In the genomic region with DNA sequence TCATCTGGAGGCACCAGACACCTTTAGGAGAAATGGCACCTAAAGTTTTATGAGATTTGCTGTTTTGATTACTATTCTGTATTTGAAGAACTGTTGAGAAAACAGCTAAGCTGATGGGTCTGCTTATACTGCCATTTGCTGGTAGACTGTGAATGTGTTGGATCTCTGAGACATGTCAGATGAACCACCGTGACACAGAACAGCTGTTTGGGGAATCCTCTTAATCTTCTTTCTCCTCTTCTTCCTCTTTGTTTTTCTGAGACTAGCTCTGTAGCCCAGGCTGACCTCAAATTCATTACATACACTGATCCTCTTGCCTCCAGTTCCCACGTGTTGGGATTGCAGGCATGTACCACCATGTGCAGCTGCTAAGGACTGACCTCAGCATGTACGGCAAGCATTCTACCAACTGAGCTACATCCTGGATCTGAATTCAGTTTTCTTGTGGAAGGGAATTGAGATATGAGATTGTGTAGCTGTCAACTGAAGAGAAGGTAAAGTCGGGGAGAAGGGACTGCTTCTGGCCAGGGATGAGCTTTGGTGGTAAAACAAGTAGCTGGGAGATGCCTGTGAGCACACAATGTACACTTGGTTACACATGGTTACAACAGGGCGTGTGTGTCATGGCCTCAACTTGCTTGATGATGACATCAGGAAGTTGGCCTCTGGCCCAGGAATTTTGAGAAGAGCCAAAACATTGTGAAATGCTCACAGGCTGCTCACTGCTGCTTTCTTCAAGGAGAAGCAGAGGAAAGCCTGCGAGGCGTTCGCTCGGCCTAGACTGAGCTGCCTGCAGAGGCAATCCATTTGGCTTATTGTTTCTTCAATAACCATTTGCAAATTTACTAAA, we compare ENCODE assay signal across 8 mouse cellular contexts. TPM values are rescaled to one million over a fixed set of nuclear protein-coding genes. Genes with fewer than 3 reads are reported as not detected.
DNase-seq lines count a peak whose midpoint lies in the region; ATAC-seq and TF ChIP-seq lines count a peak whose summit lies in the region.

No protein-coding gene starts in this region.

- H3K9me3 ChIP-seq in heart, embryonic 15.5 days (replicated peaks): no peaks in the 10 kb centered on the region
- H3K9me3 ChIP-seq in liver, embryonic 12.5 days (replicated peaks): no peaks in the 10 kb centered on the region
- H3K9me3 ChIP-seq in hindbrain, embryonic 10.5 days: no peaks in the 10 kb centered on the region

- peak overlapping the region; percentile 59; the same call in 1 of the 2 replicates for H3K27ac ChIP-seq in heart, embryonic 15.5 days
- H3K27ac ChIP-seq in liver, embryonic 12.5 days: no peak overlapping the region
- H3K27ac ChIP-seq in small intestine, adult 2 months (ENCODE audit: insufficient read depth, low read depth, low read length): peak overlapping the region; percentile 29
- no peak overlapping the region for H3K27ac ChIP-seq in hindbrain, embryonic 10.5 days

- no peaks in the 10 kb centered on the region for H3K36me3 ChIP-seq in heart, embryonic 15.5 days
- no peaks in the 10 kb centered on the region for H3K36me3 ChIP-seq in liver, embryonic 12.5 days
- H3K36me3 ChIP-seq in small intestine, adult 2 months (ENCODE audit: control insufficient read depth, insufficient read depth, low read length): no peaks in the 10 kb centered on the region
- H3K36me3 ChIP-seq in hindbrain, embryonic 10.5 days: no peaks in the 10 kb centered on the region

- no peak overlapping the region for H3K4me3 ChIP-seq in heart, embryonic 15.5 days
- no peak overlapping the region for H3K4me3 ChIP-seq in liver, embryonic 12.5 days
- H3K4me3 ChIP-seq in small intestine, adult 2 months (ENCODE audit: low read depth, low read length): no peak overlapping the region
- H3K4me3 ChIP-seq in hindbrain, embryonic 10.5 days: no peak overlapping the region

- no peak for TF ChIP-seq POLR2A in small intestine, adult 2 months (IDR thresholded peaks at IDR 0.05; ENCODE audit: low read depth, low read length)

- 39% methylated on average over 9 of the region's 9 CpGs for WGBS in heart, embryonic 15.5 days
- 53% methylated on average over 9 of the region's 9 CpGs for WGBS in liver, embryonic 12.5 days (ENCODE audit: insufficient replicate concordance)
- WGBS in small intestine, adult 2 months: 40% methylated on average over 9 of the region's 9 CpGs
- 84% methylated on average over 9 of the region's 9 CpGs for WGBS in hindbrain, embryonic 10.5 days

- peaks cover 21% of the 10 kb centered on the region for H3K4me1 ChIP-seq in heart, embryonic 15.5 days (replicated peaks)
- H3K4me1 ChIP-seq in liver, embryonic 12.5 days: no peaks in the 10 kb centered on the region
- H3K4me1 ChIP-seq in small intestine, adult 2 months (ENCODE audit: control insufficient read depth, insufficient read depth, insufficient read length, low read length): no peaks in the 10 kb centered on the region
- no peaks in the 10 kb centered on the region for H3K4me1 ChIP-seq in hindbrain, embryonic 10.5 days (replicated peaks)

- DNase-seq in spleen, adult 18-20 months: peak; percentile 30 to 38
- no peak for DNase-seq in spleen, adult 12 weeks (ENCODE audit: low spot score)
- peak; percentile 37 to 61 for DNase-seq in cerebellum, postnatal 25 days
- no peak for DNase-seq in T-cell, adult 2 months (ENCODE audit: low spot score)
- no peak for DNase-seq in hindbrain, embryonic 10.5 days (ENCODE audit: low spot score)

- peak; percentile 72 for ATAC-seq in heart, embryonic 15.5 days (replicated peaks; ENCODE audit: insufficient number of reproducible peaks, insufficient read depth, low FRiP score, low read depth)
- ATAC-seq in liver, embryonic 12.5 days: peak; percentile 42; the same call in 1 of the 2 replicates

- H3K4me2 ChIP-seq in heart, embryonic 15.5 days: no peak overlapping the region
- no peak overlapping the region for H3K4me2 ChIP-seq in liver, embryonic 12.5 days

- no peak overlapping the region for H3K9ac ChIP-seq in heart, embryonic 15.5 days
- H3K9ac ChIP-seq in liver, embryonic 12.5 days: no peak overlapping the region

- no peaks in the 10 kb centered on the region for H3K27me3 ChIP-seq in heart, embryonic 15.5 days
- no peaks in the 10 kb centered on the region for H3K27me3 ChIP-seq in liver, embryonic 12.5 days (replicated peaks)
- no peaks in the 10 kb centered on the region for H3K27me3 ChIP-seq in small intestine, adult 2 months (ENCODE audit: control insufficient read depth, insufficient read depth, low read length)
- H3K27me3 ChIP-seq in hindbrain, embryonic 10.5 days (ENCODE audit: insufficient read depth, poor library complexity, severe bottlenecking): no peaks in the 10 kb centered on the region

- TF ChIP-seq CTCF in small intestine, adult 2 months (IDR thresholded peaks at IDR 0.05; ENCODE audit: extremely low read depth, insufficient read length, insufficient replicate concordance, low read depth, low read length): no peak

RNA-seq across cellular contexts. Expression of gene Tas2r143, which starts 3.9 kb away (rescaled TPM):
- not detected in 2 replicates for polyA plus RNA-seq in heart, embryonic 15.5 days (2015; fragmentation: Nextera tagmentation; extraction: Ambion mirVana)
- polyA plus RNA-seq in liver, embryonic 12.5 days (2016; fragmentation: Nextera tagmentation; extraction: Ambion mirVana): not detected in 2 replicates
- polyA plus RNA-seq in small intestine, adult 2 months (2012; rRNA removed): not detected in 2 replicates
- polyA plus RNA-seq in hindbrain, embryonic 10.5 days (2016; fragmentation: Nextera tagmentation; extraction: Ambion mirVana): not detected in 2 replicates

RNA-seq across cellular contexts. Expression of gene Tas2r135, which starts 9.0 kb away (rescaled TPM):
- polyA plus RNA-seq in heart, embryonic 15.5 days (2015; fragmentation: Nextera tagmentation; extraction: Ambion mirVana): not detected in 2 replicates
- not detected in 2 replicates for polyA plus RNA-seq in liver, embryonic 12.5 days (2016; fragmentation: Nextera tagmentation; extraction: Ambion mirVana)
- not detected in 2 replicates for polyA plus RNA-seq in small intestine, adult 2 months (2012; rRNA removed)
- not detected in 2 replicates for polyA plus RNA-seq in hindbrain, embryonic 10.5 days (2016; fragmentation: Nextera tagmentation; extraction: Ambion mirVana)

RNA-seq across cellular contexts. Expression of gene Epha1, which starts 23.1 kb away (rescaled TPM):
- polyA plus RNA-seq in heart, embryonic 15.5 days (2015; fragmentation: Nextera tagmentation; extraction: Ambion mirVana): 2.2 and 4.3 TPM in 2 replicates
- 2.6 and 3.4 TPM in 2 replicates for polyA plus RNA-seq in liver, embryonic 12.5 days (2016; fragmentation: Nextera tagmentation; extraction: Ambion mirVana)
- polyA plus RNA-seq in small intestine, adult 2 months (2012; rRNA removed): 28.8 and 64.8 TPM in 2 replicates
- 1.8 and 3.1 TPM in 2 replicates for polyA plus RNA-seq in hindbrain, embryonic 10.5 days (2016; fragmentation: Nextera tagmentation; extraction: Ambion mirVana)

RNA-seq across cellular contexts. Expression of gene Tas2r126, which starts 38.1 kb away (rescaled TPM):
- polyA plus RNA-seq in heart, embryonic 15.5 days (2015; fragmentation: Nextera tagmentation; extraction: Ambion mirVana): not detected in 2 replicates
- polyA plus RNA-seq in liver, embryonic 12.5 days (2016; fragmentation: Nextera tagmentation; extraction: Ambion mirVana): not detected in 2 replicates
- not detected in 2 replicates for polyA plus RNA-seq in small intestine, adult 2 months (2012; rRNA removed)
- not detected in 2 replicates for polyA plus RNA-seq in hindbrain, embryonic 10.5 days (2016; fragmentation: Nextera tagmentation; extraction: Ambion mirVana)

RNA-seq across cellular contexts. Expression of gene Zyx, which starts 46.8 kb away (rescaled TPM):
- polyA plus RNA-seq in heart, embryonic 15.5 days (2015; fragmentation: Nextera tagmentation; extraction: Ambion mirVana): 136 and 173 TPM in 2 replicates
- 66.3 and 66.5 TPM in 2 replicates for polyA plus RNA-seq in liver, embryonic 12.5 days (2016; fragmentation: Nextera tagmentation; extraction: Ambion mirVana)
- 104 and 222 TPM in 2 replicates for polyA plus RNA-seq in small intestine, adult 2 months (2012; rRNA removed)
- 86.0 and 103 TPM in 2 replicates for polyA plus RNA-seq in hindbrain, embryonic 10.5 days (2016; fragmentation: Nextera tagmentation; extraction: Ambion mirVana)

Comparison
In these comparisons a context has a peak if more than half of its experiments do, and no peak if none do; other contexts are left out.
1. DNase-seq: peak in spleen, adult 18-20 months (2 of 2) and cerebellum, postnatal 25 days (2 of 2); none in spleen, adult 12 weeks (single experiment), T-cell, adult 2 months (single experiment) and hindbrain, embryonic 10.5 days (single experiment).
2. H3K27ac ChIP-seq: peak in heart, embryonic 15.5 days (single experiment) and small intestine, adult 2 months (single experiment); none in liver, embryonic 12.5 days (single experiment) and hindbrain, embryonic 10.5 days (single experiment).